Mouse (Mus musculus): ENCODE measurements around the gene Pard3b. TPM values are rescaled to one million over a fixed set of nuclear protein-coding genes. Genes with fewer than 3 reads are reported as not detected.
A peak's percentile ranks its signal among the peaks of the same experiment; 100 is the strongest.

Gene Pard3b
- polyA plus RNA-seq, 1 experiment from 2014 or later: 2.3 TPM

- WGBS (ENCODE audit: insufficient replicate concordance): 55% methylated on average over 6 of the region's 6 CpGs
- no peaks in the 10 kb centered on the region for H3K36me3 ChIP-seq (ENCODE audit: control insufficient read depth, insufficient read depth)
- H3K4me3 ChIP-seq (ENCODE audit: low read depth, low read length): no peak overlapping the region
- no peak for ATAC-seq (ENCODE audit: low read depth)
- no peak overlapping the region for H3K27ac ChIP-seq (ENCODE audit: low read length)
- no peaks in the 10 kb centered on the region for H3K9me3 ChIP-seq (replicated peaks; ENCODE audit: control insufficient read depth, low read length)
- H3K27me3 ChIP-seq (ENCODE audit: control insufficient read depth, insufficient read depth, low read depth, low read length): no peaks in the 10 kb centered on the region
- no peak overlapping the region for H3K4me2 ChIP-seq (ENCODE audit: low read depth, low read length)
- H3K4me1 ChIP-seq (ENCODE audit: control insufficient read depth, low read depth, low read length): no peaks in the 10 kb centered on the region
- H3K9ac ChIP-seq (ENCODE audit: low read depth, low read length): no peak overlapping the region
Measured at GRCm38 (mm10) chr1:62414521-62414920, 775.9 kb downstream of the Pard3b start.

- Histone ChIP-seq H3K4me2 (ENCODE audit: low read depth, low read length) (no peak overlapping the region), H3K4me3 (ENCODE audit: low read depth, low read length) (no peak overlapping the region), H3K27me3 (ENCODE audit: control insufficient read depth, insufficient read depth, low read depth, low read length) (no peaks in the 10 kb centered on the region), H3K4me1 (ENCODE audit: control insufficient read depth, low read depth, low read length) (no peaks in the 10 kb centered on the region), H3K9me3 (replicated peaks; ENCODE audit: control insufficient read depth, low read length) (no peaks in the 10 kb centered on the region), H3K9ac (ENCODE audit: low read depth, low read length) (no peak overlapping the region), H3K27ac (ENCODE audit: low read length) (no peak overlapping the region), H3K36me3 (ENCODE audit: control insufficient read depth, insufficient read depth) (no peaks in the 10 kb centered on the region)
- no peak for ATAC-seq (ENCODE audit: low read depth)
- 61% methylated on average over 10 of the region's 10 CpGs for WGBS (ENCODE audit: insufficient replicate concordance)
Measured at GRCm38 (mm10) chr1:62416627-62417374, 778.2 kb downstream of the Pard3b start.

- no peaks in the 10 kb centered on the region for H3K36me3 ChIP-seq (ENCODE audit: control insufficient read depth, insufficient read depth)
- H3K9me3 ChIP-seq (replicated peaks; ENCODE audit: control insufficient read depth, low read length): no peaks in the 10 kb centered on the region
- ATAC-seq (ENCODE audit: low read depth): no peak
- no peak overlapping the region for H3K4me3 ChIP-seq (ENCODE audit: low read depth, low read length)
- no peak overlapping the region for H3K4me2 ChIP-seq (ENCODE audit: low read depth, low read length)
- 70% methylated on average over 10 of the region's 10 CpGs for WGBS (ENCODE audit: insufficient replicate concordance)
- H3K9ac ChIP-seq (ENCODE audit: low read depth, low read length): no peak overlapping the region
- H3K27me3 ChIP-seq (ENCODE audit: control insufficient read depth, insufficient read depth, low read depth, low read length): no peaks in the 10 kb centered on the region
- H3K4me1 ChIP-seq (ENCODE audit: control insufficient read depth, low read depth, low read length): no peaks in the 10 kb centered on the region
- H3K27ac ChIP-seq (ENCODE audit: low read length): no peak overlapping the region
Measured at GRCm38 (mm10) chr1:62422896-62423650, 784.4 kb downstream of the Pard3b start.

GRCm38 (mm10) chr1:62425369-62425768 lies 786.7 kb downstream of the Pard3b start:
- ATAC-seq (ENCODE audit: low read depth): no peak
- 55% methylated on average over 2 of the region's 2 CpGs for whole genome bisulfite sequencing (ENCODE audit: insufficient replicate concordance)
- H3K4me3 ChIP-seq (ENCODE audit: low read depth, low read length): no peak overlapping the region
- H3K9me3 ChIP-seq (replicated peaks; ENCODE audit: control insufficient read depth, low read length): no peaks in the 10 kb centered on the region
- H3K4me1 ChIP-seq (ENCODE audit: control insufficient read depth, low read depth, low read length): no peaks in the 10 kb centered on the region
- H3K9ac ChIP-seq (ENCODE audit: low read depth, low read length): no peak overlapping the region
- H3K36me3 ChIP-seq (ENCODE audit: control insufficient read depth, insufficient read depth): no peaks in the 10 kb centered on the region
- H3K4me2 ChIP-seq (ENCODE audit: low read depth, low read length): no peak overlapping the region
- no peak overlapping the region for H3K27ac ChIP-seq (ENCODE audit: low read length)
- no peaks in the 10 kb centered on the region for H3K27me3 ChIP-seq (ENCODE audit: control insufficient read depth, insufficient read depth, low read depth, low read length)

- no peak overlapping the region for H3K4me2 ChIP-seq (ENCODE audit: low read depth, low read length)
- no peaks in the 10 kb centered on the region for H3K9me3 ChIP-seq (replicated peaks; ENCODE audit: control insufficient read depth, low read length)
- 64% methylated on average over 6 of the region's 6 CpGs for WGBS (ENCODE audit: insufficient replicate concordance)
- H3K27me3 ChIP-seq (ENCODE audit: control insufficient read depth, insufficient read depth, low read depth, low read length): no peaks in the 10 kb centered on the region
- H3K4me1 ChIP-seq (ENCODE audit: control insufficient read depth, low read depth, low read length): no peaks in the 10 kb centered on the region
- H3K9ac ChIP-seq (ENCODE audit: low read depth, low read length): no peak overlapping the region
- H3K27ac ChIP-seq (ENCODE audit: low read length): no peak overlapping the region
- no peak for ATAC-seq (ENCODE audit: low read depth)
- H3K4me3 ChIP-seq (ENCODE audit: low read depth, low read length): no peak overlapping the region
- H3K36me3 ChIP-seq (ENCODE audit: control insufficient read depth, insufficient read depth): no peaks in the 10 kb centered on the region
Measured at GRCm38 (mm10) chr1:62428736-62429135, 790.1 kb downstream of the Pard3b start.

DNA sequence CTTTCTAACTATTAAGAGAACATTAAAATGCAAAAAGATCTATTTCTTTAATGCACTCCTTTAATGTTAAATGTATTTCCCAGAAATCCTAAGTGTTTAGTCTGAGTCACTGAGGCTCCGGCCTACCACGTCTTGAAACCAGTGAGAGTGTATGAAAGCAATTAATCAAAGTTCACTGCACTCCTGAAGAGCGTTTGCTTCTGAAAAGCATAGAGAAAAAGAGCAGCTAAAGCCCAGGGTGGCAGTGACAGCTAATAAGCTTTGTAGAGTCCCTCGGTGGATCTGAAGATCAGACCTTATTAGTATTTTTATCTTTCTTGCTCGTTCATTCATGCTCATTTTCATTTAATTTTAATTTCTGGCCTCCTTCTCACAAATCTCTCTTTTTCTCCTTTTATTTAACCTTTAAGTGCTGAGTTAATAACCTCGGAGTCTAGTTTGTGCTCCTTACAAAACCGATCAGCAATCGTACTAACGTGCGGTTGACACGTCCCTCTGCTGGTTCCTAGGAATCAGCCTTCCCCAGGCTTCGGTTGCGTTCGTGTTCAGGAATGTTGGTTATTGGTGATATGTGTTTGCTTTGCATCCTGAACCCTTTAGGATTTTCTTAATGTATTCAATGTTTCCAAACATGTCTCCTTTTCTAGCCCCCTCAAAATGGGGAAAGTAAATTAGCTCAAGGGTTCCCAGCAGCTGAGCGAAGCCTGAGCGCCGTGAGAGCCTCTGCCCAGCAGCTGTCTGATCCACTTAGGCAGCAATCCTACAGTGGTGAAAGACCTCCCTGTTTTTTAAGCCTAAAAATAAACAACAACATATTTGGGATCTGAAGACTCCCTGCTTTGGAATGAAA lies 790.9 kb downstream of the Pard3b start:
- H3K4me2 ChIP-seq (ENCODE audit: low read depth, low read length): no peak overlapping the region
- H3K9ac ChIP-seq (ENCODE audit: low read depth, low read length): no peak overlapping the region
- no peaks in the 10 kb centered on the region for H3K4me1 ChIP-seq (ENCODE audit: control insufficient read depth, low read depth, low read length)
- 73% methylated on average over 17 of the region's 17 CpGs for WGBS (ENCODE audit: insufficient replicate concordance)
- no peak for ATAC-seq (ENCODE audit: low read depth)
- no peak overlapping the region for H3K27ac ChIP-seq (ENCODE audit: low read length)
- H3K9me3 ChIP-seq (replicated peaks; ENCODE audit: control insufficient read depth, low read length): no peaks in the 10 kb centered on the region
- no peaks in the 10 kb centered on the region for H3K27me3 ChIP-seq (ENCODE audit: control insufficient read depth, insufficient read depth, low read depth, low read length)
- H3K36me3 ChIP-seq (ENCODE audit: control insufficient read depth, insufficient read depth): no peaks in the 10 kb centered on the region
- H3K4me3 ChIP-seq (ENCODE audit: low read depth, low read length): no peak overlapping the region

GRCm38 (mm10) chr1:62431054-62431453 lies 792.4 kb downstream of the Pard3b start:
- Histone ChIP-seq H3K36me3 (ENCODE audit: control insufficient read depth, insufficient read depth) (no peaks in the 10 kb centered on the region), H3K4me2 (ENCODE audit: low read depth, low read length) (no peak overlapping the region), H3K27me3 (ENCODE audit: control insufficient read depth, insufficient read depth, low read depth, low read length) (no peaks in the 10 kb centered on the region), H3K4me3 (ENCODE audit: low read depth, low read length) (no peak overlapping the region), H3K9me3 (replicated peaks; ENCODE audit: control insufficient read depth, low read length) (no peaks in the 10 kb centered on the region), H3K9ac (ENCODE audit: low read depth, low read length) (no peak overlapping the region), H3K4me1 (ENCODE audit: control insufficient read depth, low read depth, low read length) (no peaks in the 10 kb centered on the region), H3K27ac (ENCODE audit: low read length) (no peak overlapping the region)
- peak; percentile 83 for ATAC-seq (ENCODE audit: low read depth)
- WGBS (ENCODE audit: insufficient replicate concordance): 47% methylated on average over 6 of the region's 6 CpGs

DNA sequence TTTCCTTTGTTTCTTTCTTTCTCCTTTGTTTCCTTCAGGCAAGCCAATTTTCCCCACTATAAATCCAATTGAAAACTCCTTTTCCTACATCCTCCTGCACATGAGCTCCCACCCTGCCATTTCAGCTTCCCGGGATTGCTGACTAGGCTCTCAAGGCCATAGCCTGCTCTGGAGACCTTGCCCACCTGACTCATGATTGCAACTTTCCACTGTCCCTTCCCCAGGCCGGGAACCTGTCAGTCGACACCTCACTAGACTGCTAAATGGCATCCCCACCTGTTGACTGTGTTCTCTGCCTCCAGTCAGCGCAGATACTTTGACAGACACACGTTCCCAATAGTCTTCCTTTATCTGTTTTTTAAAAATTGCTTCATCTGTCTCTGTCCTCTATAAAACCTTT lies 795.3 kb downstream of the Pard3b start:
- no peak overlapping the region for H3K4me2 ChIP-seq (ENCODE audit: low read depth, low read length)
- no peak overlapping the region for H3K4me3 ChIP-seq (ENCODE audit: low read depth, low read length)
- no peak overlapping the region for H3K9ac ChIP-seq (ENCODE audit: low read depth, low read length)
- ATAC-seq (ENCODE audit: low read depth): no peak
- H3K4me1 ChIP-seq (ENCODE audit: control insufficient read depth, low read depth, low read length): no peaks in the 10 kb centered on the region
- no peaks in the 10 kb centered on the region for H3K36me3 ChIP-seq (ENCODE audit: control insufficient read depth, insufficient read depth)
- H3K9me3 ChIP-seq (replicated peaks; ENCODE audit: control insufficient read depth, low read length): no peaks in the 10 kb centered on the region
- H3K27me3 ChIP-seq (ENCODE audit: control insufficient read depth, insufficient read depth, low read depth, low read length): no peaks in the 10 kb centered on the region
- WGBS (ENCODE audit: insufficient replicate concordance): 65% methylated on average over 5 of the region's 5 CpGs
- no peak overlapping the region for H3K27ac ChIP-seq (ENCODE audit: low read length)

All from liver, embryonic 16.5 days (tissue).